Mouse (Mus musculus) lung, postnatal 0 days (tissue): ENCODE data around the gene Ephb2.

ENCODE experiments used
- CTCF ChIP-seq: IDR thresholded peaks from 2 replicates; pipeline ENCODE4 v1.5.1; 2016; ENCODE audit warnings: antibody characterized with exemption, mild to moderate bottlenecking
- EP300 ChIP-seq: IDR thresholded peaks from 2 replicates; pipeline ENCODE4 v1.6.1; 2016; ENCODE audit warnings: antibody characterized with exemption, mild to moderate bottlenecking, control low read depth

DNA sequence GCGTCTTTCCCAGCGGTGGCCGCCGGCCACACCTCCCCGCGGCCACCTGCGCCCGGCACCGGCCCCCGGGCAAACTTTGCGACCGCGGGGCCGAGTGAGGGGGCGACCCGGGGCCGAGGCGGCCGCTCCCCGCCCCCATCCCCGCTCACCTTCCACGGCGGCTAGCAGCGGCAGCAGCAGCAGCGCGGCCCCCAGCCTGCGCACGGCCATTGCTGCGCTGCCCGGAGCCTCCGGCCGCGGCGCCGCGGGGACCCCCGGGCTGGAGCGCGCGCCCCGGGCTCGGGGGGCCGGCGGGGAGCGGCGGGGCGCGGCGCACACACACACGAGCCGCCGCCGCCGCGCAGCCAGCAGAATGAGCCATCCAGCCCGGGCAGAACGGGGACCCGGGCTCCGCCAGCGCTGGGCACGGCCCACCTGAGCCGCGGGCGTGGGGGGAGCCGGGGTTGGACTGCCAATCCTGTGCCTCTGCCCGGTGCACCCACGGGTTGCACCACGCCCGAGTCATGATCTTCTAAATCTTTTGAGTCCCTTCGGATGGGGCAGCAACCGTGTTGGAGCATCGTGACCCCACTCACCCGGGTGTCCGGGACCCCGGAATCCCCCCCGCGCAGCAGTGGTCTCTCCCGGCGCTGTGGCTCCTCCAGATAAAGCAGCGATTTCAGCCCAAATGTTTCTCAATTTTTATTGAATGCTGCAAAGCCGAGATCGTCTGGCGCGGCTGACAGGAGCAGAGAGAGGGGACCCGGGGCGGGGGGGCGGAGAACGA is at the start of gene Ephb2:
- no peak for TF ChIP-seq CTCF
- TF ChIP-seq EP300: no peak
